Mouse (Mus musculus): Measurements from ENCODE around the gene Agap3.

GRCm38 (mm10) chr5:24497526-24497925, 45.5 kb downstream of the Agap3 start:
- TF ChIP-seq CTCF (IDR thresholded peaks at IDR 0.05; ENCODE audit: extremely low read depth, insufficient read length, insufficient replicate concordance, low read depth, low read length) (no peak), POLR2A (IDR thresholded peaks at IDR 0.05; ENCODE audit: low read depth, low read length) (no peak)

Data from small intestine, adult 2 months (tissue).